Mouse (Mus musculus): ENCODE measurements around the gene Adamtsl2. TPM values are rescaled to one million over a fixed set of nuclear protein-coding genes. Genes with fewer than 3 reads are reported as not detected.

Gene Adamtsl2
- polyA plus RNA-seq, 1 experiment from 2014 or later, result 9.6 TPM

DNA sequence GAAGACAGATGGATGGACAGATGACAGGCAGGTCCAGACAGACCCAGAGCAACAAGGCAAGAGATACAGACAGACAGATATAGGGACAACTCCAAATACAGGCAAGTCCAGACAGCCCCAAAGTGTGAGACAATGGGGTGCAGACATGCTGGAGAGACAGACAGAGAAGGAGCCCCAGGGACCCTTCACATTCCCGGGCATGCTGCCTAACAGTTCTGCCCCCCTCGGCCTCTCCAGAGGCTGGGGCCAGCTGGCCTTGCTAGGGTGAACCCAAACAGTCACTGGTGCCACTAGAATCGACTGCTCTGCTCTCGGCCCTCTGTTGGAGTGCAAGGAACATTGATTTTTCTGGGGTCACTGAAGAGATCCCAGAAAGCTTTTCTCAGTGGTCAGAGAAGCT lies 39.3 kb downstream of the Adamtsl2 start:
- Histone ChIP-seq H3K36me3 (ENCODE audit: control insufficient read depth, insufficient read depth, low read length) (no peaks in the 10 kb centered on the region), H3K4me2 (ENCODE audit: low read length) (no peak overlapping the region), H3K27me3 (replicated peaks; ENCODE audit: control insufficient read depth, insufficient read depth, low read length) (no peaks in the 10 kb centered on the region), H3K4me3 (ENCODE audit: low read length) (no peak overlapping the region), H3K4me1 (ENCODE audit: control insufficient read depth, insufficient read depth, low read depth, low read length) (peaks cover 21% of the 10 kb centered on the region), H3K9ac (ENCODE audit: low read depth, low read length) (no peak overlapping the region), H3K9me3 (ENCODE audit: control insufficient read depth, low read length) (no peaks in the 10 kb centered on the region), H3K27ac (ENCODE audit: low read depth, low read length) (no peak overlapping the region)
- 54% methylated on average over 4 of the region's 4 CpGs for WGBS
- no peak for ATAC-seq

- H3K4me3 ChIP-seq (ENCODE audit: low read length), result no peak overlapping the region
- no peaks in the 10 kb centered on the region for H3K27me3 ChIP-seq (replicated peaks; ENCODE audit: control insufficient read depth, insufficient read depth, low read length)
- H3K4me1 ChIP-seq (ENCODE audit: control insufficient read depth, insufficient read depth, low read depth, low read length), result peaks cover 21% of the 10 kb centered on the region
- H3K27ac ChIP-seq (ENCODE audit: low read depth, low read length), result no peak overlapping the region
- no peak for ATAC-seq
- no peak overlapping the region for H3K9ac ChIP-seq (ENCODE audit: low read depth, low read length)
- H3K36me3 ChIP-seq (ENCODE audit: control insufficient read depth, insufficient read depth, low read length), result no peaks in the 10 kb centered on the region
- 87% methylated on average over 2 of the region's 2 CpGs for WGBS
- H3K4me2 ChIP-seq (ENCODE audit: low read length), result no peak overlapping the region
- H3K9me3 ChIP-seq (ENCODE audit: control insufficient read depth, low read length), result no peaks in the 10 kb centered on the region
These were observed 40.6 kb downstream of the Adamtsl2 start for GRCm38 (mm10) chr2:27119766-27120165.

- peaks cover 21% of the 10 kb centered on the region for H3K4me1 ChIP-seq (ENCODE audit: control insufficient read depth, insufficient read depth, low read depth, low read length)
- H3K27ac ChIP-seq (ENCODE audit: low read depth, low read length), result no peak overlapping the region
- H3K36me3 ChIP-seq (ENCODE audit: control insufficient read depth, insufficient read depth, low read length), result no peaks in the 10 kb centered on the region
- no peak overlapping the region for H3K4me3 ChIP-seq (ENCODE audit: low read length)
- H3K9ac ChIP-seq (ENCODE audit: low read depth, low read length), result 0 out of 2 replicates have a peak overlapping the region, but pooled peaks have one; percentile 10
- peak; percentile 62 for ATAC-seq
- H3K27me3 ChIP-seq (replicated peaks; ENCODE audit: control insufficient read depth, insufficient read depth, low read length), result no peaks in the 10 kb centered on the region; the same call in 1 of the 2 replicates
- no peak overlapping the region for H3K4me2 ChIP-seq (ENCODE audit: low read length)
- H3K9me3 ChIP-seq (ENCODE audit: control insufficient read depth, low read length), result no peaks in the 10 kb centered on the region
- WGBS, result 46% methylated on average over 8 of the region's 8 CpGs
These were observed 41.1 kb downstream of the Adamtsl2 start for GRCm38 (mm10) chr2:27120241-27120641.

GRCm38 (mm10) chr2:27121626-27122355 lies 42.6 kb downstream of the Adamtsl2 start:
- H3K9ac ChIP-seq (ENCODE audit: low read depth, low read length), result no peak overlapping the region
- H3K36me3 ChIP-seq (ENCODE audit: control insufficient read depth, insufficient read depth, low read length), result no peaks in the 10 kb centered on the region
- no peak overlapping the region for H3K4me3 ChIP-seq (ENCODE audit: low read length)
- no peaks in the 10 kb centered on the region for H3K9me3 ChIP-seq (ENCODE audit: control insufficient read depth, low read length)
- no peaks in the 10 kb centered on the region; the same call in 1 of the 2 replicates for H3K27me3 ChIP-seq (replicated peaks; ENCODE audit: control insufficient read depth, insufficient read depth, low read length)
- H3K4me2 ChIP-seq (ENCODE audit: low read length), result no peak overlapping the region
- H3K27ac ChIP-seq (ENCODE audit: low read depth, low read length), result no peak overlapping the region
- WGBS, result 32% methylated on average over 9 of the region's 9 CpGs
- ATAC-seq, result peak; percentile 55
- peaks cover 21% of the 10 kb centered on the region for H3K4me1 ChIP-seq (ENCODE audit: control insufficient read depth, insufficient read depth, low read depth, low read length)

- H3K27ac ChIP-seq (ENCODE audit: low read depth, low read length), result no peak overlapping the region
- H3K27me3 ChIP-seq (replicated peaks; ENCODE audit: control insufficient read depth, insufficient read depth, low read length), result no peaks in the 10 kb centered on the region; the same call in 1 of the 2 replicates
- no peak overlapping the region for H3K4me2 ChIP-seq (ENCODE audit: low read length)
- 23% methylated on average over 9 of the region's 9 CpGs for WGBS
- H3K36me3 ChIP-seq (ENCODE audit: control insufficient read depth, insufficient read depth, low read length), result no peaks in the 10 kb centered on the region
- H3K9ac ChIP-seq (ENCODE audit: low read depth, low read length), result no peak overlapping the region
- H3K9me3 ChIP-seq (ENCODE audit: control insufficient read depth, low read length), result no peaks in the 10 kb centered on the region
- H3K4me1 ChIP-seq (ENCODE audit: control insufficient read depth, insufficient read depth, low read depth, low read length), result peaks cover 21% of the 10 kb centered on the region
- no peak; the same call in 1 of the 2 replicates for ATAC-seq
- H3K4me3 ChIP-seq (ENCODE audit: low read length), result no peak overlapping the region
These were observed 43.4 kb downstream of the Adamtsl2 start for GRCm38 (mm10) chr2:27122578-27122977.

DNA sequence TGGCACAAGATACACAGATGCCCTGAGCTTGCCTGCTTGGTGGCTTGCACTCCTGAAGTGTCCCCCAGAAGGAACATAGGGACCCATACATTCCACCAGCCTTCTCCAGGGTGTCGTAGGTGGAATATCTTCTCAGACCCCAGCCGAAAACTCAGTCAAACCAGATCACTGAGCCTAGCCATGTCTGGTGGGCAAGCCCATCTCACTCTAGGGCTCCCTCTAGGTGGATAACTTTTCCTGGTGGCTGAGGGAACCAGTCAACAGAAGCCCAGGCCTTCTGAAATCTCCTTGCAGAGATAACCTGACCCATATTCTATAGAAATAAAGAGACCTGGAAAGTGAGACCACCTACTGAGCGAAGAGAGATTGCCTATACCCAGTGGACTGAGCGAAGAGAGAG lies 43.9 kb downstream of the Adamtsl2 start:
- Histone ChIP-seq H3K4me1 (ENCODE audit: control insufficient read depth, insufficient read depth, low read depth, low read length) (peaks cover 21% of the 10 kb centered on the region), H3K27me3 (replicated peaks; ENCODE audit: control insufficient read depth, insufficient read depth, low read length) (no peaks in the 10 kb centered on the region; the same call in 1 of the 2 replicates), H3K9ac (ENCODE audit: low read depth, low read length) (no peak overlapping the region), H3K27ac (ENCODE audit: low read depth, low read length) (no peak overlapping the region), H3K36me3 (ENCODE audit: control insufficient read depth, insufficient read depth, low read length) (no peaks in the 10 kb centered on the region), H3K9me3 (ENCODE audit: control insufficient read depth, low read length) (no peaks in the 10 kb centered on the region), H3K4me2 (ENCODE audit: low read length) (no peak overlapping the region), H3K4me3 (ENCODE audit: low read length) (no peak overlapping the region)
- WGBS, result 78% methylated on average over 4 of the region's 4 CpGs
- no peak for ATAC-seq

DNA sequence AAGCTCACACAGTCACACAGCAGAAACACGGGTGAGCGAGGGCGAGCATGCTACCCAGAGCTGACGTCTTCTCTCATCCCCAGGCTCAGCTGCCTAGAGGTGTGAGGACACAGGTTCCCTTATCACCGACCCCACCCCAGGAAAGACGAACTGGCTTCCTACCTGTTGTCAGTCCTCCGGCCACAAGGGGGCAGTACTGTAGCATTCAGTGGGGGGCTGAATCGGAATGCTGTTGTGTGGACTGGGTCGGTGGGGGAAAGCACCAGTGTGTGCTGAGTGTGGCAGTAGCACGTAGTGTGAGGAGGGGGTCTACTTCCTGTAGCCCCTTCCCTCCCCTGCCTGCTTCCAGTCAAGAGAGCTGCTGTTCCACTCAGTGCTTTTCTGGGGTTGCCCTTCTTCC lies 46.8 kb downstream of the Adamtsl2 start:
- no peaks in the 10 kb centered on the region for H3K9me3 ChIP-seq (ENCODE audit: control insufficient read depth, low read length)
- WGBS, result 45% methylated on average over 10 of the region's 10 CpGs
- H3K4me2 ChIP-seq (ENCODE audit: low read length), result no peak overlapping the region
- no peaks in the 10 kb centered on the region for H3K36me3 ChIP-seq (ENCODE audit: control insufficient read depth, insufficient read depth, low read length)
- H3K4me1 ChIP-seq (ENCODE audit: control insufficient read depth, insufficient read depth, low read depth, low read length), result peaks cover 18% of the 10 kb centered on the region
- no peak overlapping the region for H3K4me3 ChIP-seq (ENCODE audit: low read length)
- no peak overlapping the region for H3K9ac ChIP-seq (ENCODE audit: low read depth, low read length)
- no peaks in the 10 kb centered on the region; the same call in 1 of the 2 replicates for H3K27me3 ChIP-seq (replicated peaks; ENCODE audit: control insufficient read depth, insufficient read depth, low read length)
- no peak for ATAC-seq
- no peak overlapping the region for H3K27ac ChIP-seq (ENCODE audit: low read depth, low read length)

- H3K36me3 ChIP-seq (ENCODE audit: control insufficient read depth, insufficient read depth, low read length), result no peaks in the 10 kb centered on the region
- no peaks in the 10 kb centered on the region; the same call in 1 of the 2 replicates for H3K27me3 ChIP-seq (replicated peaks; ENCODE audit: control insufficient read depth, insufficient read depth, low read length)
- ATAC-seq, result no peak
- 54% methylated on average over 4 of the region's 4 CpGs for WGBS
- H3K9me3 ChIP-seq (ENCODE audit: control insufficient read depth, low read length), result no peaks in the 10 kb centered on the region
- H3K4me1 ChIP-seq (ENCODE audit: control insufficient read depth, insufficient read depth, low read depth, low read length), result peaks cover 14% of the 10 kb centered on the region
- no peak overlapping the region for H3K4me2 ChIP-seq (ENCODE audit: low read length)
- H3K4me3 ChIP-seq (ENCODE audit: low read length), result no peak overlapping the region
- no peak overlapping the region for H3K27ac ChIP-seq (ENCODE audit: low read depth, low read length)
- no peak overlapping the region for H3K9ac ChIP-seq (ENCODE audit: low read depth, low read length)
These were observed 47.3 kb downstream of the Adamtsl2 start for GRCm38 (mm10) chr2:27126496-27126895.

- no peaks in the 10 kb centered on the region for H3K9me3 ChIP-seq (ENCODE audit: control insufficient read depth, low read length)
- H3K4me1 ChIP-seq (ENCODE audit: control insufficient read depth, insufficient read depth, low read depth, low read length), result no peaks in the 10 kb centered on the region
- H3K27me3 ChIP-seq (replicated peaks; ENCODE audit: control insufficient read depth, insufficient read depth, low read length), result no peaks in the 10 kb centered on the region; the same call in 1 of the 2 replicates
- H3K27ac ChIP-seq (ENCODE audit: low read depth, low read length), result no peak overlapping the region
- H3K4me3 ChIP-seq (ENCODE audit: low read length), result no peak overlapping the region
- 74% methylated on average over 3 of the region's 3 CpGs for WGBS
- no peak overlapping the region for H3K4me2 ChIP-seq (ENCODE audit: low read length)
- ATAC-seq, result no peak
- H3K36me3 ChIP-seq (ENCODE audit: control insufficient read depth, insufficient read depth, low read length), result no peaks in the 10 kb centered on the region
- no peak overlapping the region for H3K9ac ChIP-seq (ENCODE audit: low read depth, low read length)
These were observed 49.8 kb downstream of the Adamtsl2 start for GRCm38 (mm10) chr2:27128990-27129389.
